Mouse (Mus musculus): ENCODE data around the gene Mrc2. TPM values are rescaled to one million over a fixed set of nuclear protein-coding genes. Genes with fewer than 3 reads are reported as not detected.

Gene Mrc2
- total and polyA plus RNA-seq, 2 experiments from 2014 or later: 3.0 to 22.6 TPM

GRCm38 (mm10) chr11:105316121-105316520, 23.7 kb downstream of the Mrc2 start:
- ATAC-seq (ENCODE audit: insufficient read depth, low read depth) (no peak), DNase-seq (ENCODE audit: low spot score) (no peak)
- no peak for TF ChIP-seq EP300 (IDR thresholded peaks at IDR 0.05; ENCODE audit: low read depth)
- TF ChIP-seq CTCF (IDR thresholded peaks at IDR 0.05; ENCODE audit: low read depth): no peak
- no peaks in the 10 kb centered on the region for H3K9me3 ChIP-seq (replicated peaks; ENCODE audit: control insufficient read depth, low read length)
- no peak overlapping the region for H3K4me3 ChIP-seq (ENCODE audit: low read depth, low read length)
- no peaks in the 10 kb centered on the region for H3K36me3 ChIP-seq (replicated peaks; ENCODE audit: control insufficient read depth, insufficient read depth, low read length)
- H3K4me2 ChIP-seq (ENCODE audit: low read depth, low read length): no peak overlapping the region
- 92% methylated on average over 4 of the region's 4 CpGs for WGBS
- no peak overlapping the region for H3K9ac ChIP-seq (replicated peaks; ENCODE audit: low read depth, low read length)
- no peak overlapping the region for H3K27ac ChIP-seq (ENCODE audit: low read depth)
- H3K27me3 ChIP-seq (ENCODE audit: control insufficient read depth, insufficient read depth, low read length): no peaks in the 10 kb centered on the region
- peaks cover 30% of the 10 kb centered on the region for H3K4me1 ChIP-seq (ENCODE audit: control insufficient read depth, insufficient read depth)

- H3K9me3 ChIP-seq (replicated peaks; ENCODE audit: control insufficient read depth, low read length): no peaks in the 10 kb centered on the region
- H3K9ac ChIP-seq (replicated peaks; ENCODE audit: low read depth, low read length): no peak overlapping the region
- ATAC-seq (ENCODE audit: insufficient read depth, low read depth) (no peak), DNase-seq (ENCODE audit: low spot score) (no peak)
- 88% methylated on average over 6 of the region's 6 CpGs for WGBS
- no peak overlapping the region for H3K27ac ChIP-seq (ENCODE audit: low read depth)
- no peaks in the 10 kb centered on the region for H3K36me3 ChIP-seq (replicated peaks; ENCODE audit: control insufficient read depth, insufficient read depth, low read length)
- TF ChIP-seq CTCF (IDR thresholded peaks at IDR 0.05; ENCODE audit: low read depth) (no peak), EP300 (IDR thresholded peaks at IDR 0.05; ENCODE audit: low read depth) (no peak)
- H3K27me3 ChIP-seq (ENCODE audit: control insufficient read depth, insufficient read depth, low read length): no peaks in the 10 kb centered on the region
- peaks cover 17% of the 10 kb centered on the region for H3K4me1 ChIP-seq (ENCODE audit: control insufficient read depth, insufficient read depth)
- no peak overlapping the region for H3K4me2 ChIP-seq (ENCODE audit: low read depth, low read length)
- no peak overlapping the region for H3K4me3 ChIP-seq (ENCODE audit: low read depth, low read length)
These were observed 25.3 kb downstream of the Mrc2 start for GRCm38 (mm10) chr11:105317769-105318168.

- Histone ChIP-seq H3K9me3 (replicated peaks; ENCODE audit: control insufficient read depth, low read length) (no peaks in the 10 kb centered on the region), H3K4me1 (ENCODE audit: control insufficient read depth, insufficient read depth) (no peaks in the 10 kb centered on the region), H3K4me3 (ENCODE audit: low read depth, low read length) (no peak overlapping the region), H3K9ac (replicated peaks; ENCODE audit: low read depth, low read length) (no peak overlapping the region), H3K4me2 (ENCODE audit: low read depth, low read length) (no peak overlapping the region), H3K36me3 (replicated peaks; ENCODE audit: control insufficient read depth, insufficient read depth, low read length) (no peaks in the 10 kb centered on the region), H3K27me3 (ENCODE audit: control insufficient read depth, insufficient read depth, low read length) (no peaks in the 10 kb centered on the region), H3K27ac (ENCODE audit: low read depth) (no peak overlapping the region)
- TF ChIP-seq EP300 (IDR thresholded peaks at IDR 0.05; ENCODE audit: low read depth): no peak
- TF ChIP-seq CTCF (IDR thresholded peaks at IDR 0.05; ENCODE audit: low read depth): no peak
- ATAC-seq (ENCODE audit: insufficient read depth, low read depth) (no peak), DNase-seq (ENCODE audit: low spot score) (no peak)
- 63% methylated on average over 2 of the region's 2 CpGs for WGBS
These were observed 28.6 kb downstream of the Mrc2 start for GRCm38 (mm10) chr11:105321090-105321489.

- Histone ChIP-seq H3K9me3 (replicated peaks; ENCODE audit: control insufficient read depth, low read length) (no peaks in the 10 kb centered on the region), H3K36me3 (replicated peaks; ENCODE audit: control insufficient read depth, insufficient read depth, low read length) (no peaks in the 10 kb centered on the region), H3K27ac (ENCODE audit: low read depth) (no peak overlapping the region), H3K4me1 (ENCODE audit: control insufficient read depth, insufficient read depth) (no peaks in the 10 kb centered on the region), H3K4me2 (ENCODE audit: low read depth, low read length) (no peak overlapping the region), H3K4me3 (ENCODE audit: low read depth, low read length) (no peak overlapping the region), H3K27me3 (ENCODE audit: control insufficient read depth, insufficient read depth, low read length) (no peaks in the 10 kb centered on the region), H3K9ac (replicated peaks; ENCODE audit: low read depth, low read length) (no peak overlapping the region)
- no peak for TF ChIP-seq CTCF (IDR thresholded peaks at IDR 0.05; ENCODE audit: low read depth)
- WGBS: 54% methylated on average over 5 of the region's 5 CpGs
- no peak for DNase-seq (ENCODE audit: low spot score)
- ATAC-seq (ENCODE audit: insufficient read depth, low read depth): no peak
These were observed 31.1 kb downstream of the Mrc2 start for GRCm38 (mm10) chr11:105323530-105323929.

- Histone ChIP-seq H3K9me3 (replicated peaks; ENCODE audit: control insufficient read depth, low read length) (no peaks in the 10 kb centered on the region), H3K27ac (ENCODE audit: low read depth) (no peak overlapping the region), H3K4me3 (ENCODE audit: low read depth, low read length) (no peak overlapping the region), H3K9ac (replicated peaks; ENCODE audit: low read depth, low read length) (no peak overlapping the region), H3K36me3 (replicated peaks; ENCODE audit: control insufficient read depth, insufficient read depth, low read length) (no peaks in the 10 kb centered on the region), H3K4me1 (ENCODE audit: control insufficient read depth, insufficient read depth) (no peaks in the 10 kb centered on the region; the same call in 1 of the 2 replicates), H3K27me3 (ENCODE audit: control insufficient read depth, insufficient read depth, low read length) (no peaks in the 10 kb centered on the region), H3K4me2 (ENCODE audit: low read depth, low read length) (no peak overlapping the region)
- no peak for DNase-seq (ENCODE audit: low spot score)
- ATAC-seq (ENCODE audit: insufficient read depth, low read depth): no peak
- 77% methylated on average over 3 of the region's 3 CpGs for WGBS
- TF ChIP-seq CTCF (IDR thresholded peaks at IDR 0.05; ENCODE audit: low read depth) (no peak), EP300 (IDR thresholded peaks at IDR 0.05; ENCODE audit: low read depth) (no peak)
These were observed 34.7 kb downstream of the Mrc2 start for GRCm38 (mm10) chr11:105327101-105327500.

GRCm38 (mm10) chr11:105329962-105330361, 37.5 kb downstream of the Mrc2 start:
- no peaks in the 10 kb centered on the region for H3K27me3 ChIP-seq (ENCODE audit: control insufficient read depth, insufficient read depth, low read length)
- 67% methylated on average over 9 of the region's 9 CpGs for WGBS

More at GRCm38 (mm10) chr11:105329962-105330361, 37.5 kb downstream of the Mrc2 start:
- DNase-seq (ENCODE audit: low spot score) (no peak), ATAC-seq (ENCODE audit: insufficient read depth, low read depth) (no peak)
- no peaks in the 10 kb centered on the region for H3K9me3 ChIP-seq (replicated peaks; ENCODE audit: control insufficient read depth, low read length)
- no peak overlapping the region for H3K4me2 ChIP-seq (ENCODE audit: low read depth, low read length)
- H3K4me1 ChIP-seq (ENCODE audit: control insufficient read depth, insufficient read depth): peaks cover 5% of the 10 kb centered on the region
- H3K9ac ChIP-seq (replicated peaks; ENCODE audit: low read depth, low read length): no peak overlapping the region
- no peak overlapping the region for H3K27ac ChIP-seq (ENCODE audit: low read depth)
- no peak overlapping the region for H3K4me3 ChIP-seq (ENCODE audit: low read depth, low read length)
- TF ChIP-seq EP300 (IDR thresholded peaks at IDR 0.05; ENCODE audit: low read depth): no peak
- TF ChIP-seq CTCF (IDR thresholded peaks at IDR 0.05; ENCODE audit: low read depth): no peak
- no peaks in the 10 kb centered on the region for H3K36me3 ChIP-seq (replicated peaks; ENCODE audit: control insufficient read depth, insufficient read depth, low read length)
